Mouse (Mus musculus) neural tube, embryonic 11.5 days (tissue): Measurements from ENCODE around the gene Coa3. TPM values are rescaled to one million over a fixed set of nuclear protein-coding genes. Genes with fewer than 3 reads are reported as not detected.
"Not testable (repeated sequence)": the region's sequence is repeated elsewhere in the genome, so short reads cannot be mapped to it uniquely, and the experiment has no call there.

Source experiments
- ATAC-seq: fragments of 200-750 bp; cut with Nextera tagmentation; 2 replicates; pipeline ENCODE4 v1.8.0; 2017; ENCODE audit warnings: moderate number of reproducible peaks, mild to moderate bottlenecking, moderate TSS enrichment, moderate library complexity; ENCODE audit not compliant: insufficient read depth, low FRiP score, low TSS enrichment
- DNase-seq: peaks from one replicate; pipeline ENCODE4 v3.0.0-alpha.2; 2015; ENCODE audit warnings: low spot score
- H3K27ac ChIP-seq: fragments of 300-500 bp; sonication (generic); 2 replicates; pipeline ENCODE4 v1.5.1; 2014; ENCODE audit warnings: low read depth, mild to moderate bottlenecking, low read length
- H3K27me3 ChIP-seq: fragments of 300-500 bp; sonication (generic); 2 replicates; pipeline ENCODE4 v1.6.1; 2014; ENCODE audit warnings: mild to moderate bottlenecking, low read length, mixed read lengths; ENCODE audit not compliant: control insufficient read depth, insufficient read depth
- H3K36me3 ChIP-seq: fragments of 300-500 bp; sonication (generic); 2 replicates; pipeline ENCODE4 v1.6.1; 2014; ENCODE audit warnings: mild to moderate bottlenecking, low read length, moderate library complexity, mixed read lengths; ENCODE audit not compliant: control insufficient read depth, insufficient read depth
- H3K4me1 ChIP-seq: fragments of 300-500 bp; sonication (generic); 2 replicates; pipeline ENCODE4 v1.6.1; 2014; ENCODE audit warnings: low read length, mixed read lengths; ENCODE audit not compliant: control insufficient read depth, insufficient read depth
- H3K4me2 ChIP-seq: fragments of 300-500 bp; sonication (generic); 2 replicates; pipeline ENCODE4 v1.6.1; 2014; ENCODE audit warnings: low read depth, mild to moderate bottlenecking, moderate library complexity
- H3K4me3 ChIP-seq: fragments of 300-500 bp; sonication (generic); 2 replicates; pipeline ENCODE4 v1.5.1; 2014; ENCODE audit warnings: low read depth, low read length
- H3K9ac ChIP-seq: fragments of 300-500 bp; sonication (generic); 2 replicates; pipeline ENCODE4 v1.6.1; 2014; ENCODE audit warnings: mild to moderate bottlenecking, low read length
- H3K9me3 ChIP-seq: fragments of 300-500 bp; sonication (generic); 2 replicates; pipeline ENCODE4 v1.6.1; 2016; ENCODE audit warnings: low read length; ENCODE audit not compliant: control insufficient read depth
- WGBS: fragments of 180-500 bp; shearing (Covaris S2); extraction: QIAGEN DNeasy Blood & Tissue Kit; methylation state at CpG from one replicate; pipeline ENCODE4 v1.1.7; 2014; 5-methylcytosine and 5-hydroxymethylcytosine counted together
- polyA plus RNA-seq: library from polyadenylated mRNA; unstranded; fragments of >200 nt; fragmentation: Nextera tagmentation; extraction: Ambion mirVana; gene quantifications from 2 replicates; pipeline ENCODE4 v1.2.1, GENCODE M21; 2014

The Coa3 gene
- 190 and 196 TPM in 2 replicates for polyA plus RNA-seq

GRCm38 (mm10) chr11:101278223-101279192 is at the start of gene Coa3, which contains the start of gene Cntd1:
Coa3 (minus strand) TSS chr11:101279114.
Cntd1 (plus strand) TSS chr11:101279012.
- Histone ChIP-seq H3K4me3 (peak within 1 kb of the TSS; percentile 77), H3K4me2 (peak within 1 kb of the TSS; percentile 92), H3K9ac (peak within 1 kb of the TSS; percentile 77), H3K36me3 (no peaks in the 10 kb centered on the region), H3K27ac (no peak within 1 kb of the TSS; the same call in 1 of the 2 replicates), H3K9me3 (no peaks in the 10 kb centered on the region), H3K4me1 (peaks cover 12% of the 10 kb centered on the region), H3K27me3 (no peaks in the 10 kb centered on the region)
- ATAC-seq = peak; percentile 95
- peak; percentile 85 for DNase-seq
- 12% methylated on average over 45 of the region's 45 CpGs for WGBS

GRCm38 (mm10) chr11:101327311-101327710 is 48.4 kb upstream of the Coa3 start:
- H3K36me3 ChIP-seq = peaks cover 6% of the 10 kb centered on the region
- DNase-seq = no peak
- no peak for ATAC-seq
- H3K27me3 ChIP-seq = no peaks in the 10 kb centered on the region
- 54% methylated on average over 3 of the region's 3 CpGs for WGBS
- no peak overlapping the region for H3K27ac ChIP-seq
- H3K9ac ChIP-seq = no peak overlapping the region
- H3K9me3 ChIP-seq = no peaks in the 10 kb centered on the region
- H3K4me1 ChIP-seq = no peaks in the 10 kb centered on the region
- H3K4me3 ChIP-seq = no peak overlapping the region
- no peak overlapping the region for H3K4me2 ChIP-seq

- no peaks in the 10 kb centered on the region for H3K27me3 ChIP-seq
- no peak overlapping the region for H3K27ac ChIP-seq
- no peaks in the 10 kb centered on the region for H3K4me1 ChIP-seq
- no peak overlapping the region for H3K9ac ChIP-seq
- DNase-seq = no peak
- 89% methylated on average over 11 of the region's 11 CpGs for WGBS
- no peak for ATAC-seq
- no peaks in the 10 kb centered on the region for H3K9me3 ChIP-seq
- peaks cover 7% of the 10 kb centered on the region for H3K36me3 ChIP-seq
- H3K4me3 ChIP-seq = no peak overlapping the region
- H3K4me2 ChIP-seq = no peak overlapping the region
These were observed 47.2 kb upstream of the Coa3 start for GRCm38 (mm10) chr11:101326147-101326546.

- not testable (repeated sequence) for H3K36me3 ChIP-seq, H3K4me2 ChIP-seq, DNase-seq, H3K4me3 ChIP-seq, H3K9me3 ChIP-seq, H3K4me1 ChIP-seq, H3K27me3 ChIP-seq, ATAC-seq, H3K27ac ChIP-seq, H3K9ac ChIP-seq
- 93% methylated on average over 11 of the region's 11 CpGs for WGBS
These were observed 46.3 kb upstream of the Coa3 start for GRCm38 (mm10) chr11:101325201-101325600.

- ATAC-seq (no peak), DNase-seq (no peak)
- Histone ChIP-seq H3K4me2 (no peak within 1 kb of the TSS), H3K9ac (no peak within 1 kb of the TSS), H3K9me3 (no peaks in the 10 kb centered on the region), H3K27me3 (no peaks in the 10 kb centered on the region), H3K4me3 (no peak within 1 kb of the TSS), H3K4me1 (no peaks in the 10 kb centered on the region), H3K27ac (no peak within 1 kb of the TSS), H3K36me3 (peaks cover 13% of the 10 kb centered on the region)
- 96% methylated on average over 5 of the region's 5 CpGs for WGBS
These were observed 45.8 kb upstream of the Coa3 start, which contains the start of gene Aoc2 for GRCm38 (mm10) chr11:101324763-101325162. Aoc2 (plus strand) TSS chr11:101325063.

- WGBS = 25% methylated on average over 4 of the region's 4 CpGs
These were observed 44.7 kb upstream of the Coa3 start for GRCm38 (mm10) chr11:101323609-101324008.

GRCm38 (mm10) chr11:101316501-101316917 is 37.6 kb upstream of the Coa3 start:
- ATAC-seq = peak; percentile 53
- Histone ChIP-seq H3K9me3 (no peaks in the 10 kb centered on the region), H3K4me2 (peak overlapping the region; percentile 91), H3K4me3 (peak overlapping the region; percentile 92), H3K27ac (0 out of 2 replicates have a peak overlapping the region, but pooled peaks have one; percentile 24), H3K4me1 (peaks cover 6% of the 10 kb centered on the region; the same call in 1 of the 2 replicates), H3K36me3 (peaks cover 7% of the 10 kb centered on the region), H3K27me3 (no peaks in the 10 kb centered on the region), H3K9ac (peak overlapping the region; percentile 80)
- WGBS = 0% methylated on average over 17 of the region's 17 CpGs
- no peak for DNase-seq

More at GRCm38 (mm10) chr11:101323609-101324008, 44.7 kb upstream of the Coa3 start:
- DNase-seq = peak; percentile 77
- no peak for ATAC-seq
- H3K9me3 ChIP-seq = no peaks in the 10 kb centered on the region
- no peaks in the 10 kb centered on the region for H3K4me1 ChIP-seq
- no peak overlapping the region for H3K9ac ChIP-seq
- H3K27me3 ChIP-seq = no peaks in the 10 kb centered on the region
- no peak overlapping the region for H3K4me2 ChIP-seq
- H3K27ac ChIP-seq = no peak overlapping the region
- H3K36me3 ChIP-seq = peaks cover 13% of the 10 kb centered on the region
- no peak overlapping the region for H3K4me3 ChIP-seq

- peak; percentile 83 for ATAC-seq
- under 1% methylated on average over 56 of the region's 62 CpGs for WGBS
- peaks cover 5% of the 10 kb centered on the region for H3K36me3 ChIP-seq
These were observed 37.0 kb upstream of the Coa3 start, which contains the start of gene Psme3 for GRCm38 (mm10) chr11:101315665-101316500. Psme3 (plus strand) TSS chr11:101316213.

More at GRCm38 (mm10) chr11:101315665-101316500, 37.0 kb upstream of the Coa3 start, which contains the start of gene Psme3:
- Histone ChIP-seq H3K9ac (peak within 1 kb of the TSS; percentile 80), H3K27ac (peak within 1 kb of the TSS; percentile 24; the same call in 1 of the 2 replicates), H3K4me1 (peaks cover 6% of the 10 kb centered on the region; the same call in 1 of the 2 replicates), H3K4me3 (peak within 1 kb of the TSS; percentile 92), H3K4me2 (peak within 1 kb of the TSS; percentile 91), H3K9me3 (no peaks in the 10 kb centered on the region), H3K27me3 (no peaks in the 10 kb centered on the region)
- DNase-seq = peak; percentile 95
